Mouse (Mus musculus) erythroid progenitor cell, adult 5-6 weeks (primary cell): ENCODE results near the gene RPS10-NUDT3. TPM values are rescaled to one million over a fixed set of nuclear protein-coding genes. Genes with fewer than 3 reads are reported as not detected.

Experiments used
- ATAC-seq: replicated peaks from 2 replicates; pipeline ENCODE4 v1.8.0; 2016; ENCODE audit warnings: moderate number of reproducible peaks, mild to moderate bottlenecking, moderate TSS enrichment, inconsistent platforms; ENCODE audit not compliant: poor library complexity, low FRiP score, severe bottlenecking
- total RNA-seq, 2 experiments: library from RNA; stranded (forward) in 1 of 2; stranded (reverse) in 1 of 2; fragments of 150-400 nt in 1 of 2; fragments of 186-747, 209-891 nt in 1 of 2; gene quantifications; 2 replicates each; pipeline versions ENCODE4 v1.2.3 to v1.2.4; 2015 to 2017; ENCODE audit warnings: low replicate concordance in 2 of 2

The RPS10-NUDT3 gene
- total RNA-seq, 2 experiments from 2014 or later = not detected

GRCm38 (mm10) chr17:27580392-27581068 is 54.5 kb downstream of the RPS10-NUDT3 start:
- no peak for ATAC-seq

GRCm38 (mm10) chr17:27579816-27580215 is 55.2 kb downstream of the RPS10-NUDT3 start:
- no peak for ATAC-seq

- ATAC-seq = no peak
Observed at GRCm38 (mm10) chr17:27578487-27578886, 56.5 kb downstream of the RPS10-NUDT3 start.

GRCm38 (mm10) chr17:27577468-27577867 is 57.6 kb downstream of the RPS10-NUDT3 start:
- ATAC-seq = no peak

- ATAC-seq = no peak
Observed at GRCm38 (mm10) chr17:27576056-27576455, 59.0 kb downstream of the RPS10-NUDT3 start.

GRCm38 (mm10) chr17:27575116-27575776 is 59.8 kb downstream of the RPS10-NUDT3 start:
- ATAC-seq = no peak

- no peak for ATAC-seq
Observed at GRCm38 (mm10) chr17:27574470-27575115, 60.4 kb downstream of the RPS10-NUDT3 start.

GRCm38 (mm10) chr17:27573772-27574320 is 61.2 kb downstream of the RPS10-NUDT3 start:
- ATAC-seq = no peak

- ATAC-seq = no peak
Observed at GRCm38 (mm10) chr17:27571315-27571714, 63.7 kb downstream of the RPS10-NUDT3 start.

- no peak for ATAC-seq
Observed at GRCm38 (mm10) chr17:27568228-27568627, 66.8 kb downstream of the RPS10-NUDT3 start.

GRCm38 (mm10) chr17:27565942-27566267 is 69.1 kb downstream of the RPS10-NUDT3 start:
- no peak for ATAC-seq

- peak; percentile 95 for ATAC-seq
Observed at GRCm38 (mm10) chr17:27565163-27565941, 69.7 kb downstream of the RPS10-NUDT3 start, which contains the start of gene AI413582. TSS of gene AI413582 (minus strand) at chr17:27565756.

- ATAC-seq = no peak
Observed at GRCm38 (mm10) chr17:27564391-27565162, 70.4 kb downstream of the RPS10-NUDT3 start.

- ATAC-seq = no peak
Observed at GRCm38 (mm10) chr17:27563771-27564244, 71.2 kb downstream of the RPS10-NUDT3 start.

GRCm38 (mm10) chr17:27561809-27562526 is 73.1 kb downstream of the RPS10-NUDT3 start:
- ATAC-seq = no peak

GRCm38 (mm10) chr17:27560926-27561480 is 74.0 kb downstream of the RPS10-NUDT3 start:
- no peak for ATAC-seq

GRCm38 (mm10) chr17:27559596-27559995 is 75.4 kb downstream of the RPS10-NUDT3 start:
- ATAC-seq = no peak

GRCm38 (mm10) chr17:27558845-27559244 is 76.2 kb downstream of the RPS10-NUDT3 start:
- no peak for ATAC-seq
